Mouse (Mus musculus): ENCODE data around the gene Bsnd. TPM values are rescaled to one million over a fixed set of nuclear protein-coding genes. Genes with fewer than 3 reads are reported as not detected.

Gene Bsnd
- total RNA-seq, 2 experiments from 2014 or later, result not detected

DNA sequence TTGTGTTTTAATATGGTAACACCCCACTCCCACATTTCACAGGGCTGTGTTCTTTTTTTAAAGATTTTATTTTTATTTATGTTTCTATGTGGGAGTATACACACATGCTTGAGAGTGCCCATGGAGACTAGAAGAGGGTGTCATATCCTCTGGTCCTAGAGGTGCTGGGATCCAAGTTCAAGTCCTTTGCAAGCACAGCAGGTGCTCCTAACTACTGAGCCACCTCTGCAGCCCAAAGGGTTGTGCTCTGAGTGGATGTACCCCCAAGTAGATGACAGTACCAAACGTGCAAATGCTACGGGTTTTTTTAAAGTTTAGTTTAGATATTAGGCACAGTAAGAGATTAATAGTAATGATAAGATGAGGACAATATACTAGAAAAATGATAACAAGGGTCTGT lies 56.7 kb downstream of the Bsnd start:
- intact Hi-C loops (cut with DNase I), result no loop called here
- no peak for DNase-seq (ENCODE audit: low spot score in 2 of 2)

Other genes with a start within 250 kb of the Bsnd start
- 10 to 100 TPM; 39.6 to 40.5 TPM for gene Usp24, start 176.1 kb downstream of the Bsnd start, total RNA-seq (2021)
- gene Pcsk9, start 28.0 kb downstream of the Bsnd start, total RNA-seq (2021), result 1 to 10 TPM; 2.7 to 2.8 TPM
- 100 to 1,000 TPM; 112 to 119 TPM for gene Dhcr24, start 68.8 kb upstream of the Bsnd start, total RNA-seq (2021)
- under 1 TPM in 1 of 2 experiments, not detected in 1; 0.37 TPM for gene Lexm, start 125.0 kb upstream of the Bsnd start, total RNA-seq (2021)
- gene Ttc22, start 130.1 kb upstream of the Bsnd start, total RNA-seq (2021), result 1 to 10 TPM; 1.7 to 2.0 TPM
- gene Pars2, start 158.8 kb upstream of the Bsnd start, total RNA-seq (2021), result 1 to 10 TPM; 6.3 to 6.5 TPM
- 10 to 100 TPM; 41.2 to 43.7 TPM for gene Ttc4, start 186.7 kb upstream of the Bsnd start, total RNA-seq (2021)
- 1 to 10 TPM; 2.1 to 2.2 TPM for gene Mroh7, start 238.6 kb upstream of the Bsnd start, total RNA-seq (2021)
- gene Fam151a, start 241.6 kb upstream of the Bsnd start, total RNA-seq (2021), result not detected